Mouse (Mus musculus) kidney, adult 2 months (tissue): ENCODE measurements around the gene Ckm. TPM values are rescaled to one million over a fixed set of nuclear protein-coding genes. Genes with fewer than 3 reads are reported as not detected.

Source experiments
- DNase-seq: peaks from one replicate; pipeline ENCODE4 v3.0.0; 2021
- H3K27ac ChIP-seq: fragments of 200-500 bp; 2 replicates; pipeline ENCODE4 v1.5.1; 2012; ENCODE audit warnings: low read depth, low read length, control low read depth, inconsistent platforms; ENCODE audit not compliant: insufficient read depth
- H3K27me3 ChIP-seq: fragments of 200-500 bp; replicated peaks from 2 replicates; pipeline ENCODE4 v1.6.1; 2012; ENCODE audit warnings: mild to moderate bottlenecking, moderate library complexity, low read length, inconsistent platforms; ENCODE audit not compliant: control insufficient read depth, insufficient read depth
- H3K36me3 ChIP-seq: fragments of 200-500 bp; 2 replicates; pipeline ENCODE4 v1.6.1; 2012; ENCODE audit warnings: mild to moderate bottlenecking, moderate library complexity, low read length, inconsistent platforms; ENCODE audit not compliant: control insufficient read depth, insufficient read depth
- H3K4me1 ChIP-seq: fragments of 200-500 bp; 2 replicates; pipeline ENCODE4 v1.6.1; 2011; ENCODE audit warnings: low read length; ENCODE audit not compliant: control insufficient read depth, insufficient read depth
- H3K4me3 ChIP-seq: fragments of 200-500 bp; 2 replicates; pipeline ENCODE4 v1.5.1; 2011; ENCODE audit warnings: mild to moderate bottlenecking, low read depth, low read length, control low read depth; ENCODE audit not compliant: insufficient read depth
- CTCF ChIP-seq: fragments of 200-500 bp; conservative IDR thresholded peaks from 2 replicates; pipeline ENCODE4 v1.5.1; 2011; ENCODE audit warnings: low read depth, mild to moderate bottlenecking, control low read depth, low read length, moderate library complexity, mixed read lengths; ENCODE audit not compliant: insufficient read depth, insufficient read length
- POLR2A ChIP-seq: fragments of 200-500 bp; IDR thresholded peaks from one replicate; pipeline ENCODE4 v1.6.1; 2011; ENCODE audit warnings: low read depth, low read length, control low read depth
- WGBS: fragments of 180-500 bp; shearing (Covaris S2); methylation state at CpG from one replicate; pipeline ENCODE4 v1.1.7; 2018; 5-methylcytosine and 5-hydroxymethylcytosine counted together
- polyA plus RNA-seq: library from polyadenylated mRNA; depleted of rRNA; stranded (reverse); fragments of >200 nt; gene quantifications from 2 replicates; pipeline ENCODE4 v1.2.3, GENCODE M21; 2012

The Ckm gene
- polyA plus RNA-seq, 1 experiment: 420 TPM

DNA sequence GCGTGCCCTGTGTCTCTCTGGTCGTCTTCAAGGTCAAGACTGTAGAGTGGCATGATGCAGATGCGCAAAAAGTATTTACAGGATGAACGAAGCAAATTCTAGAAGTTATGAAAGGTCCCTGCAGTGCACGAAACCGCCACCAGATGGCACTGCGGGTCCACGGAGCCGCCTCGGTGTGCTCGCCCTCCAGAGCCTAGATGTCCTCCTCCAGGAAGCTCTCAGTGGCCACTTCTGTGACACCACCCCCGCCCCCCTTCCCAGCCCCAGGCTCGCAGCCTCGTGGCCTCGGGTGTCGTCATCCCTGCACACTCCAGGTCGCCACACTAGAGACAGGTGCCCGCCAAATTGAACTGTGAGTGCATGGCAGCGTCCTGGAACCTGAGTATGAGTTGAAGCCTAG lies 841 bp downstream of the Ckm start:
- H3K4me1 ChIP-seq: no peaks in the 10 kb centered on the region
- no peak overlapping the region for H3K4me3 ChIP-seq
- no peak overlapping the region for H3K27ac ChIP-seq
- no peaks in the 10 kb centered on the region for H3K36me3 ChIP-seq
- TF ChIP-seq POLR2A (no peak), CTCF (peak; percentile 97)
- no peaks in the 10 kb centered on the region for H3K27me3 ChIP-seq
- DNase-seq: peak; percentile 83
- 3% methylated on average over 18 of the region's 19 CpGs for WGBS

DNA sequence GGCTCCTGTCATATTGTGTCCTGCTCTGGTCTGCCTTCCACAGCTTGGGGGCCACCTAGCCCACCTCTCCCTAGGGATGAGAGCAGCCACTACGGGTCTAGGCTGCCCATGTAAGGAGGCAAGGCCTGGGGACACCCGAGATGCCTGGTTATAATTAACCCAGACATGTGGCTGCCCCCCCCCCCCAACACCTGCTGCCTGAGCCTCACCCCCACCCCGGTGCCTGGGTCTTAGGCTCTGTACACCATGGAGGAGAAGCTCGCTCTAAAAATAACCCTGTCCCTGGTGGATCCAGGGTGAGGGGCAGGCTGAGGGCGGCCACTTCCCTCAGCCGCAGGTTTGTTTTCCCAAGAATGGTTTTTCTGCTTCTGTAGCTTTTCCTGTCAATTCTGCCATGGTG lies 5.2 kb downstream of the Ckm start:
- TF ChIP-seq CTCF: no peak
- TF ChIP-seq POLR2A: no peak
- H3K36me3 ChIP-seq: no peaks in the 10 kb centered on the region
- H3K27ac ChIP-seq: no peak overlapping the region
- DNase-seq: no peak
- no peak overlapping the region for H3K4me3 ChIP-seq
- no peaks in the 10 kb centered on the region for H3K27me3 ChIP-seq
- H3K4me1 ChIP-seq: no peaks in the 10 kb centered on the region
- WGBS: 35% methylated on average over 6 of the region's 6 CpGs

DNA sequence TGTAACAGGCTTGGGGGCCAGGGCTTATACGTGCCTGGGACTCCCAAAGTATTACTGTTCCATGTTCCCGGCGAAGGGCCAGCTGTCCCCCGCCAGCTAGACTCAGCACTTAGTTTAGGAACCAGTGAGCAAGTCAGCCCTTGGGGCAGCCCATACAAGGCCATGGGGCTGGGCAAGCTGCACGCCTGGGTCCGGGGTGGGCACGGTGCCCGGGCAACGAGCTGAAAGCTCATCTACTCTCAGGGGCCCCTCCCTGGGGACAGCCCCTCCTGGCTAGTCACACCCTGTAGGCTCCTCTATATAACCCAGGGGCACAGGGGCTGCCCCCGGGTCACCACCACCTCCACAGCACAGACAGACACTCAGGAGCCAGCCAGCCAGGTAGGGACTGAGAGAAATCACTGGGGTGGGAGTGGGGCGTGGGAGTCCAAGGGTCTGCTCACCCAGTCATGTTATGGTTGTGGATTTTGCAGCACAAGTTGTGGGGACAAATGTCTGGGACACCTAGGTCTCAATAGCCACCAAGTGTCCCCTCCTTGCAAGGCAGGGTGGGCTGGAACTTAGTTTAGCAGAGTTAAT lies 6.3 kb downstream of the Ckm start:
- Histone ChIP-seq H3K27ac (no peak overlapping the region), H3K4me1 (no peaks in the 10 kb centered on the region), H3K27me3 (no peaks in the 10 kb centered on the region), H3K36me3 (no peaks in the 10 kb centered on the region), H3K4me3 (no peak overlapping the region)
- DNase-seq: no peak
- 67% methylated on average over 11 of the region's 11 CpGs for WGBS
- TF ChIP-seq POLR2A (no peak), CTCF (no peak)

DNA sequence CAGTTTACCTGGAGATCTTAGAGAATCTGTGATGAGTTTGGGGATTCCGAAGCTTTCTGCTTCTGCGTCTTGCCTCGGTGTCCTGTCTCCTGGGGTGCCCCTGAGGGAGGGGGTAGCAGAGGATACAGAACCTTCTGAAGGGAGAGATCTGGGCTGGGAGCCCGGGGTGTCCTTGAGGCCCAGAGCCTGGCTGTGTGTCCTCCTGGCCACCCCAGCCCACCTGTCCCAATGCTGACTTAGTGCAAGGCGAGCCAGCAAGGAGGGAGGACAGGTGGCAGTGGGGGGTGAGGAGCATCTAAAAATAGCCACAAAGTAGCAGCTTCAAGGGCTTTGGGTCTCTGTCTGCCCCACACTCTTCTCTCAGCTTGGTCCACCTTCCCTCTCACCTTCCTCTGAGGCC lies 7.2 kb downstream of the Ckm start:
- Histone ChIP-seq H3K4me1 (no peaks in the 10 kb centered on the region), H3K36me3 (no peaks in the 10 kb centered on the region), H3K27me3 (no peaks in the 10 kb centered on the region), H3K4me3 (no peak overlapping the region), H3K27ac (no peak overlapping the region)
- DNase-seq: no peak
- no peak for TF ChIP-seq POLR2A
- TF ChIP-seq CTCF: no peak
- WGBS: 85% methylated on average over 5 of the region's 5 CpGs

DNA sequence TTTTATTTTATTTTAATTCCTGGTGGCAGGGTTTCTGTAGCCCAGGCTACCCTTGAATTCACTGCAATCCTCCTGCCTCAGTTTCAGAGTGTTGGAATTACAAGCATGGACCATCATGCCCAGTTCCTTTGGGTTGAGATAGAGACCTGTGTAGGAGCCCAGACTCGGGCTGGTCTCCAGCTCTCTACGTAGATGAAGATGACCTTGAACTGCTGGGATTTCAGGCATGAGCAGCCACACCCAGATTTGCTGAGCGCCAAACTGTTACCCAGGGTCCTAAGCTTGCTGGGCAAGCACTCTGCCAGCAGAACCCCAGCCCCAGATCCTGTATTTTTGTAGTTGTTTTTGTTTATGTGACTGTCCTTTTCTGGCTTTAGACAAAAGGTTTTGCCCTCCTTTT lies 8.9 kb downstream of the Ckm start:
- H3K36me3 ChIP-seq: no peaks in the 10 kb centered on the region
- H3K27me3 ChIP-seq: no peaks in the 10 kb centered on the region
- no peak for DNase-seq
- no peak overlapping the region for H3K27ac ChIP-seq
- 69% methylated on average over 3 of the region's 3 CpGs for WGBS
- no peaks in the 10 kb centered on the region for H3K4me1 ChIP-seq
- H3K4me3 ChIP-seq: no peak overlapping the region
- TF ChIP-seq POLR2A: no peak
- no peak for TF ChIP-seq CTCF

DNA sequence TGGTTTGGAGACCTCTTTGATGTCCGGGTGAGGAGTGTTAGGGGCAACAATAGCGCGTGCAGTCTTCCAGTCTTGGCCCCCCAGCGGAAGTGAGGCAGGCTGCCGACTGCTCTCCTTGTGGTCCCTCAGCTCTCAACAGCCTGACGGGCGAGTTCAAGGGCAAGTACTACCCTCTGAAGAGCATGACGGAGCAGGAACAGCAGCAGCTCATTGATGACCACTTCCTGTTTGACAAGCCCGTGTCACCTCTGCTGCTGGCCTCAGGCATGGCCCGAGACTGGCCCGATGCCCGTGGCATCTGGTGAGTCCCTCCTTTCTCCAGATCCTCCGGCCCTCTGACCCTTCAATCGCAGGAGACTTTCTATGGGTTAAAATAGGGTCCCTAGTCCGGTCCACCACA lies 12.0 kb downstream of the Ckm start:
- Histone ChIP-seq H3K4me3 (no peak overlapping the region), H3K36me3 (no peaks in the 10 kb centered on the region), H3K27me3 (no peaks in the 10 kb centered on the region), H3K27ac (no peak overlapping the region), H3K4me1 (no peaks in the 10 kb centered on the region)
- no peak for TF ChIP-seq POLR2A
- no peak for DNase-seq
- WGBS: 65% methylated on average over 15 of the region's 15 CpGs

DNA sequence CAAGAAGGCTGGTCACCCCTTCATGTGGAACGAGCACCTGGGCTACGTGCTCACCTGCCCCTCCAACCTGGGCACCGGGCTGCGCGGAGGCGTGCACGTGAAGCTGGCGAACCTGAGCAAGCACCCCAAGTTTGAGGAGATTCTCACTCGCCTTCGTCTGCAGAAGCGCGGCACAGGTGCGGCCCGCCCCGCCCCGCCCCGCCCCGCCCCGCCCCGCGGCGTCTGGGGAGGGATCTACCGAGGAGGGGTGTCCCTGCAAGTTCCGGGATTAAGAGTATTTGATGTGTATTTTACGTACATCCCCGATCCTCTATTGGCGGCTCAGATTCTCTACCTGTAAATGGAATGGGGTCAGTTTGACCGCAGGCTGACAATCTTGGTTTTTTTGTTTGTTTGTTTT lies 15.5 kb downstream of the Ckm start:
- no peak overlapping the region for H3K27ac ChIP-seq
- WGBS: 2% methylated on average over 28 of the region's 28 CpGs

More for the DNA sequence above, 15.5 kb downstream of the Ckm start:
- DNase-seq: no peak
- Histone ChIP-seq H3K27me3 (no peaks in the 10 kb centered on the region), H3K4me3 (0 out of 2 replicates have a peak overlapping the region, but pooled peaks have one; percentile 20), H3K4me1 (no peaks in the 10 kb centered on the region), H3K36me3 (no peaks in the 10 kb centered on the region)
- TF ChIP-seq POLR2A: no peak
